Mouse (Mus musculus) heart, adult 2 months (tissue): ENCODE results near the gene Gm20489. TPM values are rescaled to one million over a fixed set of nuclear protein-coding genes. Genes with fewer than 3 reads are reported as not detected.

ENCODE experiments used
- DNase-seq, 2 experiments: peaks; one replicate each; pipeline ENCODE4 v3.0.0; 2021
- H3K27ac ChIP-seq: fragments of 200-600 bp; 2 replicates; pipeline ENCODE4 v1.8.1; 2022
- H3K27me3 ChIP-seq: fragments of 200-500 bp; 2 replicates; pipeline ENCODE4 v1.6.1; 2012; ENCODE audit warnings: mild to moderate bottlenecking, low read length, inconsistent platforms, mixed read lengths; ENCODE audit not compliant: control insufficient read depth, insufficient read depth
- H3K36me3 ChIP-seq: fragments of 200-500 bp; 2 replicates; pipeline ENCODE4 v1.6.1; 2012; ENCODE audit warnings: low read length, inconsistent platforms; ENCODE audit not compliant: control insufficient read depth, insufficient read depth
- H3K4me1 ChIP-seq: fragments of 200-500 bp; 2 replicates; pipeline ENCODE4 v1.6.1; 2011; ENCODE audit warnings: low read length; ENCODE audit not compliant: control insufficient read depth, insufficient read depth
- H3K4me3 ChIP-seq: fragments of 200-600 bp; 2 replicates; pipeline ENCODE4 v1.8.1; 2022
- H3K79me2 ChIP-seq: fragments of 200-500 bp; replicated peaks from 2 replicates; pipeline ENCODE4 v1.6.1; 2012; ENCODE audit warnings: mild to moderate bottlenecking, inconsistent platforms, low read length, moderate library complexity, mixed read lengths; ENCODE audit not compliant: control insufficient read depth, insufficient read depth
- H3K9ac ChIP-seq: fragments of 200-500 bp; 2 replicates; pipeline ENCODE4 v1.6.1; 2012; ENCODE audit warnings: low read depth, mild to moderate bottlenecking, control low read depth, inconsistent platforms, low read length, mixed read lengths
- CTCF ChIP-seq: fragments of 200-600 bp; IDR thresholded peaks from 2 replicates; pipeline ENCODE4 v1.8.1; 2022; ENCODE audit warnings: antibody characterized with exemption, mild to moderate bottlenecking, moderate library complexity
- EP300 ChIP-seq: fragments of 200-500 bp; IDR thresholded peaks from 2 replicates; pipeline ENCODE4 v1.6.1; 2011; ENCODE audit warnings: low read depth, low read length, control low read depth; ENCODE audit not compliant: insufficient read depth
- POLR2A ChIP-seq: fragments of 200-500 bp; IDR thresholded peaks from 2 replicates; pipeline ENCODE4 v1.6.1; 2011; ENCODE audit warnings: mild to moderate bottlenecking, low read depth, low read length, control low read depth; ENCODE audit not compliant: insufficient read depth
- WGBS: fragments of 180-500 bp; shearing (Covaris S2); methylation state at CpG from one replicate; pipeline ENCODE4 v1.1.7; 2018; 5-methylcytosine and 5-hydroxymethylcytosine counted together
- intact Hi-C: fragments of 180-260 bp; cut with DNase I; formaldehyde crosslinking; loops from one replicate; pipeline ENCODE4 v1.15.1; 2025
- polyA plus RNA-seq: library from polyadenylated mRNA; depleted of rRNA; stranded (reverse); fragments of >200 nt; gene quantifications from 2 replicates; pipeline ENCODE4 v1.2.3, GENCODE M21; 2012
- total RNA-seq, 2 experiments: library from RNA; stranded (reverse); gene quantifications; 2 replicates each; pipeline ENCODE4 v1.2.3; 2021

The Gm20489 gene
- total and polyA plus RNA-seq, 3 experiments = 0.31 TPM; not detected in 2

GRCm38 (mm10) chrX:101299473-101300426 lies 30.9 kb upstream of the Gm20489 start:
- no peaks in the 10 kb centered on the region; the same call in 1 of the 2 replicates for H3K4me1 ChIP-seq
- no peak overlapping the region for H3K4me3 ChIP-seq
- intact Hi-C loops = no loop called here
- no peaks in the 10 kb centered on the region for H3K27me3 ChIP-seq
- no peaks in the 10 kb centered on the region for H3K79me2 ChIP-seq
- no peaks in the 10 kb centered on the region for H3K36me3 ChIP-seq
- DNase-seq = no peak
- H3K9ac ChIP-seq = no peak overlapping the region
- no peak for TF ChIP-seq EP300
- no peak for TF ChIP-seq POLR2A
- no peak for TF ChIP-seq CTCF
- H3K27ac ChIP-seq = no peak overlapping the region
- WGBS = 32% methylated on average over 12 of the region's 13 CpGs

DNA sequence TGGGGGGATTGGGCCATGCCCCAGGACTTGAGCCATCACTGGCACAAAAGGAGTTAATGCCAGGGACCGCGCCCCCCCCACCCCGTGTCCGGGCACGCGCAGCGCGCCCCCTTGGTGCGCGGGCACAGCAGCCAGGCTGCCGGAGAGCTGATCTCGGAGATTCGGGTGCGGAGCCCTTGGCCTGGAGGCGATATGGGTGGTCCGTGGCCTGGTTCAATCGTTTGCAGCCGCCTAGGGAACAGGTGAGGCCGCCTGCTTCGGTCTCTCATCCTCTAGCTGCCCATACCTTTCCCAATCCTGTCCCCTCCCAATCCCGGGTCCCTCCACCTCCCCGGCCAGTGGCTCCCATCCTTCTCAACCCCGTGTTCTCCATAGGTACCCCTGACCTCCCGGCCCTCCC lies 30.2 kb upstream of the Gm20489 start, which contains the start of gene Nlgn3:
Gene Nlgn3, plus strand, starts transcription at position 114 of the 400 bp plus-strand sequence.
- intact Hi-C loops = no loop called here
- Histone ChIP-seq H3K27me3 (no peaks in the 10 kb centered on the region), H3K27ac (no peak within 1 kb of the TSS), H3K9ac (no peak within 1 kb of the TSS), H3K4me1 (no peaks in the 10 kb centered on the region; the same call in 1 of the 2 replicates), H3K79me2 (no peaks in the 10 kb centered on the region), H3K36me3 (no peaks in the 10 kb centered on the region), H3K4me3 (no peak within 1 kb of the TSS)
- TF ChIP-seq EP300 (no peak), POLR2A (no peak), CTCF (no peak)
- 33% methylated on average over 24 of the region's 24 CpGs for WGBS
- DNase-seq = no peak

- WGBS = 68% methylated on average over 10 of the region's 10 CpGs
- no peak for TF ChIP-seq EP300
- no peak for TF ChIP-seq POLR2A
- no peak for TF ChIP-seq CTCF
- no peaks in the 10 kb centered on the region; the same call in 1 of the 2 replicates for H3K36me3 ChIP-seq
Measured at GRCm38 (mm10) chrX:101290111-101290510, 21.3 kb upstream of the Gm20489 start.

DNA sequence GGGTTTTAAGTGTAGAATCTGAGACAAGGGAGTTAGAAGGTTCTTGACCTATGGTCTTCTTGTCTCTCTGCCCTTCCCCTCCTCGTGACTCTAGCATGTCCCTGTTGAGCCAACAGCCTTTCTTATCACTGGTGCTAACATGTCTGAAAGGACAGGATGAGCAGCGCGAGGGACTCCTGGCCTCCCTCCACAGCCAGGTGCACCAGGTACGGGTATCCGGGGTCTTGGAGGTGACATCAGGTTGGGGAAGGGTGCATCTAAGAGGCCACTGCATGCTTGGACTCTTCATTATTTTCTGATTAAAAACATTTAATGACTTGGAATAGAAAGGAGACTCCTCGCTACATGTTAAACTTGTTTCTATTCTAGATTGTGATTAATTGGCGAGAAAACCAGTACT lies 20.2 kb upstream of the Gm20489 start:
- Histone ChIP-seq H3K27me3 (no peaks in the 10 kb centered on the region), H3K4me1 (no peaks in the 10 kb centered on the region), H3K9ac (no peak overlapping the region), H3K27ac (no peak overlapping the region), H3K36me3 (no peaks in the 10 kb centered on the region; the same call in 1 of the 2 replicates), H3K4me3 (no peak overlapping the region), H3K79me2 (no peaks in the 10 kb centered on the region)
- intact Hi-C loops = loop anchor here (5.0 kb wide), 1 partner anchor 157 kb away; no protein-coding TSS in a partner anchor
- DNase-seq = no peak
- 87% methylated on average over 7 of the region's 7 CpGs for WGBS
- TF ChIP-seq EP300 = no peak
- no peak for TF ChIP-seq CTCF
- no peak for TF ChIP-seq POLR2A

More at GRCm38 (mm10) chrX:101290111-101290510, 21.3 kb upstream of the Gm20489 start:
- Histone ChIP-seq H3K27me3 (no peaks in the 10 kb centered on the region), H3K79me2 (no peaks in the 10 kb centered on the region), H3K4me1 (no peaks in the 10 kb centered on the region), H3K27ac (no peak overlapping the region), H3K4me3 (no peak overlapping the region), H3K9ac (no peak overlapping the region)
- DNase-seq = no peak
- intact Hi-C loops = no loop called here

- TF ChIP-seq POLR2A (no peak), EP300 (no peak), CTCF (no peak)
- no peaks in the 10 kb centered on the region; the same call in 1 of the 2 replicates for H3K36me3 ChIP-seq
Measured at GRCm38 (mm10) chrX:101288432-101288831, 19.6 kb upstream of the Gm20489 start.

DNA sequence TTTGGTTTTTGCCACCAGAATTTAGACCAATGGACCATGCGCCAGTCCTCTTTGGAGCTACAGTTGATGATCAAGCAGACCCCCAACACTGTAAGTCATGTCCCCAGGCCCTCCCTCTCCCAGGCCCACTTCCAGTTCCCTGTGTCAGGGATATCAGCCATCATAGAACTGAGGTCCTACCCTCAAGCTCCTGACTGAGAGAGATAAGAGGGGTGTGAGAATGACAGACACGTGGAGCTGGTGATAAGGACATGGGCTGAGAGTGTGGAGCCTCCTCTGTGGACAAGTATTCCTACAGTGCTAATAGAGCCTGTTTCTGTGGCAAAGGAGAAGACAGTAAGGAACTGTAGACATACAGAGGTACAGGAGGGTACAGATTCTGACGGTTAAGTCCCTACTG lies 18.7 kb upstream of the Gm20489 start:
- Histone ChIP-seq H3K27me3 (no peaks in the 10 kb centered on the region), H3K79me2 (no peaks in the 10 kb centered on the region), H3K36me3 (no peaks in the 10 kb centered on the region; the same call in 1 of the 2 replicates), H3K4me1 (no peaks in the 10 kb centered on the region), H3K4me3 (no peak overlapping the region), H3K9ac (no peak overlapping the region), H3K27ac (no peak overlapping the region)
- no peak for DNase-seq
- intact Hi-C loops = loop anchor here (5.0 kb wide), 1 partner anchor 155 kb away; no protein-coding TSS in a partner anchor
- no peak for TF ChIP-seq CTCF
- no peak for TF ChIP-seq EP300
- TF ChIP-seq POLR2A = no peak
- 71% methylated on average over 3 of the region's 3 CpGs for WGBS

More at GRCm38 (mm10) chrX:101288432-101288831, 19.6 kb upstream of the Gm20489 start:
- no peak for DNase-seq
- intact Hi-C loops = loop anchor here (5.0 kb wide), 1 partner anchor 156 kb away; no protein-coding TSS in a partner anchor
- H3K4me3 ChIP-seq = no peak overlapping the region
- no peaks in the 10 kb centered on the region for H3K4me1 ChIP-seq
- no peak overlapping the region for H3K27ac ChIP-seq
- WGBS = 87% methylated on average over 6 of the region's 6 CpGs
- H3K9ac ChIP-seq = no peak overlapping the region
- no peaks in the 10 kb centered on the region for H3K79me2 ChIP-seq
- H3K27me3 ChIP-seq = no peaks in the 10 kb centered on the region
